ENCODE assay signal across 8 mouse cellular contexts in genomic region chr2:153712646-153713091, GRCm38 (mm10). TPM values are rescaled to one million over a fixed set of nuclear protein-coding genes. Genes with fewer than 3 reads are reported as not detected.
DNase-seq lines count a peak whose midpoint lies in the region; ATAC-seq lines count a peak whose summit lies in the region.

No protein-coding gene starts in this region.

- no peak overlapping the region for H3K9ac ChIP-seq in neural tube, embryonic 11.5 days (ENCODE audit: low read length)

- peaks cover 6% of the 10 kb centered on the region; the same call in 1 of the 2 replicates for H3K4me1 ChIP-seq in neural tube, embryonic 11.5 days (ENCODE audit: control insufficient read depth, insufficient read depth, low read length)
- peaks cover 12% of the 10 kb centered on the region for H3K4me1 ChIP-seq in midbrain, embryonic 10.5 days

- peak; percentile 38 for DNase-seq in neural tube, embryonic 11.5 days (ENCODE audit: low spot score)
- DNase-seq in neural tube, embryonic 10.5 days (ENCODE audit: extremely low spot score, low spot score) = no peak
- peak; percentile 29 to 61 for DNase-seq in left cerebral cortex, postnatal 14 days (ENCODE audit: low spot score in 2 of 2)
- no peak for DNase-seq in midbrain, embryonic 10.5 days (ENCODE audit: low spot score)
- no peak for DNase-seq in T-cell, adult 2 months (ENCODE audit: low spot score)
- DNase-seq in spleen, adult 12 weeks (ENCODE audit: low spot score) = no peak

- H3K4me2 ChIP-seq in neural tube, embryonic 11.5 days (ENCODE audit: low read depth) = no peak overlapping the region

- peak overlapping the region; percentile 80 for H3K27ac ChIP-seq in neural tube, embryonic 11.5 days (ENCODE audit: low read depth, low read length)
- H3K27ac ChIP-seq in midbrain, embryonic 10.5 days (replicated peaks) = 0 out of 2 replicates have a peak overlapping the region, but pooled peaks have one; percentile 19

- peak; percentile 84 for ATAC-seq in neural tube, embryonic 11.5 days (ENCODE audit: insufficient read depth, low FRiP score, low TSS enrichment)
- peak; percentile 41; the same call in 1 of the 2 replicates for ATAC-seq in frontal cortex, adult (ENCODE audit: low TSS enrichment)
- ATAC-seq in inflammation-experienced regulatory T-cells, adult 6 months = no peak

- H3K36me3 ChIP-seq in neural tube, embryonic 11.5 days (ENCODE audit: control insufficient read depth, insufficient read depth, low read length) = no peaks in the 10 kb centered on the region
- no peaks in the 10 kb centered on the region for H3K36me3 ChIP-seq in midbrain, embryonic 10.5 days

- no peaks in the 10 kb centered on the region for H3K9me3 ChIP-seq in neural tube, embryonic 11.5 days (ENCODE audit: control insufficient read depth, low read length)
- no peaks in the 10 kb centered on the region for H3K9me3 ChIP-seq in midbrain, embryonic 10.5 days (replicated peaks)

- WGBS in neural tube, embryonic 11.5 days = 34% methylated on average over 3 of the region's 3 CpGs
- WGBS in midbrain, embryonic 10.5 days = 26% methylated on average over 3 of the region's 3 CpGs

- H3K27me3 ChIP-seq in neural tube, embryonic 11.5 days (ENCODE audit: control insufficient read depth, insufficient read depth, low read length) = no peaks in the 10 kb centered on the region
- H3K27me3 ChIP-seq in midbrain, embryonic 10.5 days (ENCODE audit: low read depth, poor library complexity, severe bottlenecking) = no peaks in the 10 kb centered on the region

- intact Hi-C loops in left cerebral cortex, postnatal 14 days (cut with DNase I) = loop anchor here (5.0 kb wide), 1 partner anchor 80 kb away; no protein-coding TSS in a partner anchor

- no peak overlapping the region for H3K4me3 ChIP-seq in neural tube, embryonic 11.5 days (ENCODE audit: low read depth, low read length)
- H3K4me3 ChIP-seq in midbrain, embryonic 10.5 days = no peak overlapping the region

RNA-seq across cellular contexts. Expression of gene Dnmt3c, which starts 16.2 kb away (rescaled TPM):
- not detected in 2 replicates for polyA plus RNA-seq in neural tube, embryonic 11.5 days (2014; fragmentation: Nextera tagmentation; extraction: Ambion mirVana)
- not detected for total RNA-seq in left cerebral cortex, postnatal 14 days (2021)
- polyA plus RNA-seq in midbrain, embryonic 10.5 days (2016; fragmentation: Nextera tagmentation; extraction: Ambion mirVana) = 0.06 TPM in 1 of 2 replicates, not detected in the other
- not detected for polyA plus RNA-seq in inflammation-experienced regulatory T-cells, adult 6 months (2017; shearing (Covaris generic))

RNA-seq across cellular contexts. Expression of gene Mapre1, which starts 28.4 kb away (rescaled TPM):
- polyA plus RNA-seq in neural tube, embryonic 11.5 days (2014; fragmentation: Nextera tagmentation; extraction: Ambion mirVana) = 351 and 357 TPM in 2 replicates
- total RNA-seq in left cerebral cortex, postnatal 14 days (2021) = 100 to 1,000 TPM; 137 to 151 TPM
- 341 and 354 TPM in 2 replicates for polyA plus RNA-seq in midbrain, embryonic 10.5 days (2016; fragmentation: Nextera tagmentation; extraction: Ambion mirVana)
- polyA plus RNA-seq in inflammation-experienced regulatory T-cells, adult 6 months (2017; shearing (Covaris generic)) = 100 to 1,000 TPM; 267 to 340 (median 269) TPM

Comparison
In these comparisons a context has a peak if more than half of its experiments do, and no peak if none do; other contexts are left out.
1. DNase-seq: peak in neural tube, embryonic 11.5 days (single experiment) and left cerebral cortex, postnatal 14 days (2 of 2); none in neural tube, embryonic 10.5 days (single experiment), midbrain, embryonic 10.5 days (single experiment), T-cell, adult 2 months (single experiment) and spleen, adult 12 weeks (single experiment).